ENCODE assay signal across 26 mouse cellular contexts in genomic region chr13:57536988-57537547, GRCm38 (mm10).
DNase-seq lines count a peak whose midpoint lies in the region; ATAC-seq and TF ChIP-seq lines count a peak whose summit lies in the region.
"Had no signal": no experiment of that assay in that cellular context is flagged by ENCODE, and none has a peak within 500 bp of the region (broad histone marks: within the 10 kb centered on the region; RNA-seq: fewer than 3 reads in every experiment).

No protein-coding gene starts in this region.

- H3K9me3 ChIP-seq in forebrain, postnatal 0 days (ENCODE audit: low read length), result no peaks in the 10 kb centered on the region
- H3K9me3 ChIP-seq in forebrain, embryonic 10.5 days, result no peaks in the 10 kb centered on the region
- H3K9me3 ChIP-seq in heart, embryonic 13.5 days, result no peaks in the 10 kb centered on the region
- no peaks in the 10 kb centered on the region for H3K9me3 ChIP-seq in midbrain, embryonic 14.5 days (ENCODE audit: control insufficient read depth, low read length)
- no peaks in the 10 kb centered on the region for H3K9me3 ChIP-seq in midbrain, postnatal 0 days (ENCODE audit: low read length)
- H3K9me3 ChIP-seq: embryonic facial prominence, embryonic 12.5 days; limb, embryonic 12.5 days; neural tube, embryonic 13.5 days had no signal

- DNase-seq in forebrain, postnatal 0 days, result peak; percentile 16
- no peak for DNase-seq in forebrain, embryonic 10.5 days (ENCODE audit: extremely low spot score, low spot score)
- no peak for DNase-seq in heart, postnatal 25 days (ENCODE audit: low spot score)
- peak; percentile 32 for DNase-seq in midbrain, embryonic 14.5 days
- no peak for DNase-seq in midbrain, postnatal 0 days (ENCODE audit: low spot score)
- no peak for DNase-seq in kidney, postnatal 36 days
- DNase-seq: adrenal gland, postnatal 25 days; cerebellum, adult 11 months; cerebellum, adult 9-11 months; kidney, adult 9 months; kidney, postnatal 14 days; layer of hippocampus, postnatal 36 days; liver, postnatal 0 days; retina, postnatal 1 day; right cerebral cortex, postnatal 25 days had no signal

- H3K4me2 ChIP-seq in forebrain, postnatal 0 days (ENCODE audit: low read depth), result no peak overlapping the region
- H3K4me2 ChIP-seq in heart, embryonic 13.5 days, result 0 out of 2 replicates have a peak overlapping the region, but pooled peaks have one; percentile 4
- no peak overlapping the region for H3K4me2 ChIP-seq in midbrain, embryonic 14.5 days (ENCODE audit: low read length)
- H3K4me2 ChIP-seq in midbrain, postnatal 0 days (ENCODE audit: low read depth, low read length, poor library complexity, severe bottlenecking), result no peak overlapping the region
- H3K4me2 ChIP-seq: embryonic facial prominence, embryonic 12.5 days; limb, embryonic 12.5 days; liver, embryonic 11.5 days; neural tube, embryonic 13.5 days had no signal

- intact Hi-C loops in heart, postnatal 25 days (cut with DNase I), result no loop called here

- 41% methylated on average over 8 of the region's 8 CpGs for WGBS in forebrain, postnatal 0 days
- WGBS in forebrain, embryonic 10.5 days, result 82% methylated on average over 8 of the region's 8 CpGs
- 39% methylated on average over 8 of the region's 8 CpGs for WGBS in heart, embryonic 13.5 days
- WGBS in midbrain, embryonic 14.5 days, result 62% methylated on average over 8 of the region's 8 CpGs
- 52% methylated on average over 8 of the region's 8 CpGs for whole genome bisulfite sequencing in midbrain, postnatal 0 days

- H3K27me3 ChIP-seq in forebrain, postnatal 0 days (ENCODE audit: insufficient read depth, low read length), result no peaks in the 10 kb centered on the region
- H3K27me3 ChIP-seq in forebrain, embryonic 10.5 days (ENCODE audit: poor library complexity, severe bottlenecking), result no peaks in the 10 kb centered on the region
- H3K27me3 ChIP-seq in heart, embryonic 13.5 days (replicated peaks), result peaks cover 29% of the 10 kb centered on the region
- H3K27me3 ChIP-seq in midbrain, embryonic 14.5 days (ENCODE audit: control insufficient read depth, insufficient read depth, low read length), result no peaks in the 10 kb centered on the region
- H3K27me3 ChIP-seq in midbrain, postnatal 0 days (ENCODE audit: insufficient read depth, low read length), result no peaks in the 10 kb centered on the region
- H3K27me3 ChIP-seq: embryonic facial prominence, embryonic 12.5 days; limb, embryonic 12.5 days; neural tube, embryonic 13.5 days had no signal

- H3K9ac ChIP-seq in forebrain, postnatal 0 days, result no peak overlapping the region
- H3K9ac ChIP-seq in heart, embryonic 13.5 days, result no peak overlapping the region
- H3K9ac ChIP-seq in midbrain, embryonic 14.5 days (replicated peaks; ENCODE audit: low read length), result no peak overlapping the region
- H3K9ac ChIP-seq in midbrain, postnatal 0 days (replicated peaks; ENCODE audit: low read length, poor library complexity, severe bottlenecking), result no peak overlapping the region
- H3K9ac ChIP-seq: embryonic facial prominence, embryonic 12.5 days; limb, embryonic 12.5 days; liver, postnatal 0 days; neural tube, embryonic 13.5 days had no signal

- TF ChIP-seq CTCF in forebrain, postnatal 0 days (IDR thresholded peaks at IDR 0.05; ENCODE audit: low read depth), result no peak
- TF ChIP-seq CTCF in midbrain, postnatal 0 days (IDR thresholded peaks at IDR 0.05), result no peak

- H3K36me3 ChIP-seq in forebrain, postnatal 0 days (ENCODE audit: insufficient read depth), result no peaks in the 10 kb centered on the region
- no peaks in the 10 kb centered on the region for H3K36me3 ChIP-seq in forebrain, embryonic 10.5 days (replicated peaks)
- no peaks in the 10 kb centered on the region for H3K36me3 ChIP-seq in heart, embryonic 13.5 days
- H3K36me3 ChIP-seq in midbrain, embryonic 14.5 days (ENCODE audit: control insufficient read depth, insufficient read depth, low read length), result no peaks in the 10 kb centered on the region
- no peaks in the 10 kb centered on the region for H3K36me3 ChIP-seq in midbrain, postnatal 0 days (ENCODE audit: insufficient read depth, low read length)
- H3K36me3 ChIP-seq: embryonic facial prominence, embryonic 12.5 days; limb, embryonic 12.5 days; neural tube, embryonic 13.5 days had no signal

- H3K27ac ChIP-seq in forebrain, postnatal 0 days (ENCODE audit: low read depth, low read length), result peak overlapping the region; percentile 29; the same call in 1 of the 2 replicates
- no peak overlapping the region for H3K27ac ChIP-seq in forebrain, embryonic 10.5 days
- H3K27ac ChIP-seq in heart, embryonic 13.5 days (replicated peaks), result peak overlapping the region; percentile 32; the same call in 1 of the 2 replicates
- no peak overlapping the region for H3K27ac ChIP-seq in midbrain, embryonic 14.5 days (replicated peaks; ENCODE audit: low read depth, low read length)
- H3K27ac ChIP-seq in midbrain, postnatal 0 days (ENCODE audit: low read depth, low read length), result no peak overlapping the region
- H3K27ac ChIP-seq: embryonic facial prominence, embryonic 12.5 days; limb, embryonic 12.5 days; macrophage; neural tube, embryonic 13.5 days had no signal

- no peaks in the 10 kb centered on the region for H3K4me1 ChIP-seq in forebrain, postnatal 0 days (ENCODE audit: insufficient read depth)
- peaks cover 23% of the 10 kb centered on the region for H3K4me1 ChIP-seq in forebrain, embryonic 10.5 days
- H3K4me1 ChIP-seq in heart, embryonic 13.5 days, result peaks cover 10% of the 10 kb centered on the region
- peaks cover 7% of the 10 kb centered on the region; the same call in 1 of the 2 replicates for H3K4me1 ChIP-seq in midbrain, embryonic 14.5 days (ENCODE audit: control insufficient read depth, insufficient read depth, low read length)
- H3K4me1 ChIP-seq in midbrain, postnatal 0 days (ENCODE audit: insufficient read depth, low read length), result no peaks in the 10 kb centered on the region; the same call in 1 of the 2 replicates
- H3K4me1 ChIP-seq: embryonic facial prominence, embryonic 12.5 days had no signal

- H3K4me3 ChIP-seq in forebrain, postnatal 0 days (ENCODE audit: low read depth, low read length), result no peak overlapping the region
- H3K4me3 ChIP-seq in forebrain, embryonic 10.5 days, result no peak overlapping the region
- H3K4me3 ChIP-seq in heart, embryonic 13.5 days, result no peak overlapping the region
- H3K4me3 ChIP-seq in midbrain, embryonic 14.5 days (replicated peaks; ENCODE audit: low read depth, low read length), result no peak overlapping the region
- H3K4me3 ChIP-seq in midbrain, postnatal 0 days (ENCODE audit: low read depth, low read length), result no peak overlapping the region
- H3K4me3 ChIP-seq: embryonic facial prominence, embryonic 12.5 days; limb, embryonic 12.5 days; myocyte; neural tube, embryonic 13.5 days had no signal

- ATAC-seq in forebrain, postnatal 0 days, result peak; percentile 53; the same call in 1 of the 2 replicates
- ATAC-seq in heart, embryonic 13.5 days (ENCODE audit: extremely low read depth, insufficient number of reproducible peaks, low FRiP score, low TSS enrichment), result no peak
- no peak for ATAC-seq in midbrain, embryonic 14.5 days (ENCODE audit: low FRiP score, low TSS enrichment)
- ATAC-seq in midbrain, postnatal 0 days (ENCODE audit: low FRiP score), result no peak
- ATAC-seq: forebrain, embryonic 16.5 days; hindbrain, embryonic 16.5 days; intestine, embryonic 16.5 days; liver, postnatal 0 days; lung, postnatal 0 days had no signal

Comparison
In these comparisons a context has a peak if more than half of its experiments do, and no peak if none do; other contexts are left out.
1. DNase-seq: peak in forebrain, postnatal 0 days (single experiment) and midbrain, embryonic 14.5 days (single experiment); none in forebrain, embryonic 10.5 days (single experiment), heart, postnatal 25 days (single experiment), midbrain, postnatal 0 days (single experiment) and kidney, postnatal 36 days (0 of 2).
2. H3K27ac ChIP-seq: peak in forebrain, postnatal 0 days (single experiment) and heart, embryonic 13.5 days (single experiment); none in forebrain, embryonic 10.5 days (single experiment), midbrain, embryonic 14.5 days (single experiment) and midbrain, postnatal 0 days (single experiment).